Mouse (Mus musculus) liver, postnatal 0 days (tissue): ENCODE data around the gene Nfkb2.

ENCODE experiments used
- CTCF ChIP-seq: sonication (generic); IDR thresholded peaks from 2 replicates; pipeline ENCODE4 v1.5.1; 2016; ENCODE audit warnings: antibody characterized with exemption, low read depth
- EP300 ChIP-seq: IDR thresholded peaks from 2 replicates; pipeline ENCODE4 v1.6.1; 2016; ENCODE audit warnings: antibody characterized with exemption, low read depth, mild to moderate bottlenecking

DNA sequence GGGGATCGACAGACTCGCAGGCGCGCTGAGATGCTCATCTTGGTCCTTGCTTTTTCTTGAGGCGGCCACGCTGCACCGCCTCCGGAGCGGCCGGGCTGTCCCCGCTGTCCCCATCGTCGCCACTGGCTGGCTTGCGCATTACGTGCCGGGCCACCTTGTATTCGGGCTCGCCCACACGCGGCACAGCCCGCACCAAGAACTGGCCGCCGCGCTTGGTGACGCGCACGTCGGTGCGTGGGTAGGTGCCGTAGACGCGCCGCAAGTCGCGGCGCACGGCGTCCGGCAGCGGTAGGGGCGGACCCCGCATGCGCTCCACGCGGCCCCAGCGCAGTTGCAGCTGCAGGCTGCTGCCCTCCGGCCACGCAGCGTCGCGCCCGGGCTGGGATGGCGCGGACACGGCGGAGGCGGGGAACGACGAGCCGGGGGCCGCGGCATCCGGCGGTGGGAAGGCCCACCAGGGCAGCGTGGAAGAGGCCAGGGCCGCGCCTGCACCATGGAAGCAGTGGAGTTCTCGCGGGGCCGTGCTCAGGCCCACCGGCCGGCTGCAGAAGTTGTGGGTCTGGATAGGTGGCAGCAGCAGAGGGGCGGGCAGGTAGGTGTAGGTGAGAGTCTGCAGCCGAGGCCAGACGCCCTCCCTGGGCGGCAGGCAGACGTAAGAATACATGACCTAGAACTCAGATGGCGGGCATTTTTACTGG lies 44.8 kb downstream of the Nfkb2 start:
- no peak for TF ChIP-seq CTCF
- TF ChIP-seq EP300 = no peak
